Mouse (Mus musculus) heart, adult 2 months (tissue): Measurements from ENCODE around the gene Arhgap30.

Source experiments
- CTCF ChIP-seq: fragments of 200-600 bp; IDR thresholded peaks from 2 replicates; pipeline ENCODE4 v1.8.1; 2022; ENCODE audit warnings: antibody characterized with exemption, mild to moderate bottlenecking, moderate library complexity
- EP300 ChIP-seq: fragments of 200-500 bp; IDR thresholded peaks from 2 replicates; pipeline ENCODE4 v1.6.1; 2011; ENCODE audit warnings: low read depth, low read length, control low read depth; ENCODE audit not compliant: insufficient read depth
- POLR2A ChIP-seq: fragments of 200-500 bp; IDR thresholded peaks from 2 replicates; pipeline ENCODE4 v1.6.1; 2011; ENCODE audit warnings: mild to moderate bottlenecking, low read depth, low read length, control low read depth; ENCODE audit not compliant: insufficient read depth

GRCm38 (mm10) chr1:171384361-171384760 is 4.4 kb upstream of the Arhgap30 start:
- TF ChIP-seq POLR2A: no peak
- TF ChIP-seq CTCF: no peak
- TF ChIP-seq EP300: no peak
